Mouse (Mus musculus) limb, embryonic 10.5 days (tissue): ENCODE measurements around the gene Aldh3a1. TPM values are rescaled to one million over a fixed set of nuclear protein-coding genes. Genes with fewer than 3 reads are reported as not detected.
"Not testable (repeated sequence)": the region's sequence is repeated elsewhere in the genome, so short reads cannot be mapped to it uniquely, and the experiment has no call there.

Experiments
- DNase-seq: peaks from one replicate; pipeline ENCODE4 v3.0.0-alpha.2; 2017; ENCODE audit warnings: low spot score
- H3K27ac ChIP-seq: fragments of 300-500 bp; sonication (generic); 2 replicates; pipeline ENCODE4 v1.5.1; 2016; ENCODE audit warnings: mild to moderate bottlenecking
- H3K27me3 ChIP-seq: fragments of 300-500 bp; sonication (generic); 2 replicates; pipeline ENCODE4 v1.6.1; 2016; ENCODE audit warnings: low read depth, mild to moderate bottlenecking; ENCODE audit not compliant: poor library complexity, severe bottlenecking
- H3K36me3 ChIP-seq: fragments of 300-500 bp; sonication (generic); 2 replicates; pipeline ENCODE4 v1.6.1; 2016; ENCODE audit warnings: mild to moderate bottlenecking, moderate library complexity
- H3K4me1 ChIP-seq: fragments of 300-500 bp; sonication (generic); 2 replicates; pipeline ENCODE4 v1.6.1; 2016
- H3K4me3 ChIP-seq: fragments of 300-500 bp; sonication (generic); 2 replicates; pipeline ENCODE4 v1.5.1; 2016; ENCODE audit warnings: mild to moderate bottlenecking, moderate library complexity
- H3K9me3 ChIP-seq: fragments of 300-500 bp; sonication (generic); replicated peaks from 2 replicates; pipeline ENCODE4 v1.6.1; 2016; ENCODE audit warnings: mild to moderate bottlenecking
- WGBS: fragments of 180-500 bp; shearing (Covaris S2); methylation state at CpG from one replicate; pipeline ENCODE4 v1.1.7; 2016; 5-methylcytosine and 5-hydroxymethylcytosine counted together
- polyA plus RNA-seq: library from polyadenylated mRNA; unstranded; fragments of >200 nt; fragmentation: Nextera tagmentation; extraction: Ambion mirVana; gene quantifications from 2 replicates; pipeline ENCODE4 v1.2.1, GENCODE M21; 2016

The Aldh3a1 gene
- not detected in 2 replicates for polyA plus RNA-seq

GRCm38 (mm10) chr11:61207487-61208246, at the start of gene Aldh3a1:
Gene Aldh3a1 (plus strand): TSS chr11:61207537.
- no peak for DNase-seq
- peak within 1 kb of the TSS; percentile 59 for H3K27ac ChIP-seq
- 81% methylated on average over 10 of the region's 10 CpGs for WGBS

DNA sequence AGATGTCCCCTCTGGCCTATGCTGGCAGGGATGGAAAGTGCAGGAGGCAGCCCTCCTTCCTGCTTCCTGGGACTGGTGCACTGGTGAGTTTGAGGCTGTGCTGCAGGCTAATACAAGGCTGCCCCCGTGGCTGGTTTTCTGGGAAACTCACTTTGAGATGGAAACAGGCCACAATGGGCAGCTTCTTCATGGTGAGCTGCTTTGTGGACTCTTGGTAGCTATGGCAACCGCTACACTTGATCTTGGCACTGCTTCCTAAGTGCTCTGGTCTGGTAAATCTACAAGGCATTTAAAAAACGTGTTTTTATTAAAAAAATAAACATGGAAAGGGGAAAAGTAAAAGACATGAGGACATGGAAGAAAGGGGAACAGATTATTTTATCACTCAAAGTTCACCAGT, 49.2 kb upstream of the Aldh3a1 start:
- no peak for DNase-seq
- Histone ChIP-seq H3K4me1 (no peaks in the 10 kb centered on the region), H3K9me3 (no peaks in the 10 kb centered on the region), H3K27ac (no peak overlapping the region), H3K36me3 (peaks cover 100% of the 10 kb centered on the region), H3K27me3 (no peaks in the 10 kb centered on the region), H3K4me3 (no peak overlapping the region)
- WGBS: 87% methylated on average over 3 of the region's 3 CpGs

More at GRCm38 (mm10) chr11:61207487-61208246, at the start of gene Aldh3a1:
- Histone ChIP-seq H3K4me1 (peaks cover 15% of the 10 kb centered on the region), H3K4me3 (no peak within 1 kb of the TSS), H3K36me3 (no peaks in the 10 kb centered on the region), H3K27me3 (peaks cover 41% of the 10 kb centered on the region), H3K9me3 (no peaks in the 10 kb centered on the region)

DNA sequence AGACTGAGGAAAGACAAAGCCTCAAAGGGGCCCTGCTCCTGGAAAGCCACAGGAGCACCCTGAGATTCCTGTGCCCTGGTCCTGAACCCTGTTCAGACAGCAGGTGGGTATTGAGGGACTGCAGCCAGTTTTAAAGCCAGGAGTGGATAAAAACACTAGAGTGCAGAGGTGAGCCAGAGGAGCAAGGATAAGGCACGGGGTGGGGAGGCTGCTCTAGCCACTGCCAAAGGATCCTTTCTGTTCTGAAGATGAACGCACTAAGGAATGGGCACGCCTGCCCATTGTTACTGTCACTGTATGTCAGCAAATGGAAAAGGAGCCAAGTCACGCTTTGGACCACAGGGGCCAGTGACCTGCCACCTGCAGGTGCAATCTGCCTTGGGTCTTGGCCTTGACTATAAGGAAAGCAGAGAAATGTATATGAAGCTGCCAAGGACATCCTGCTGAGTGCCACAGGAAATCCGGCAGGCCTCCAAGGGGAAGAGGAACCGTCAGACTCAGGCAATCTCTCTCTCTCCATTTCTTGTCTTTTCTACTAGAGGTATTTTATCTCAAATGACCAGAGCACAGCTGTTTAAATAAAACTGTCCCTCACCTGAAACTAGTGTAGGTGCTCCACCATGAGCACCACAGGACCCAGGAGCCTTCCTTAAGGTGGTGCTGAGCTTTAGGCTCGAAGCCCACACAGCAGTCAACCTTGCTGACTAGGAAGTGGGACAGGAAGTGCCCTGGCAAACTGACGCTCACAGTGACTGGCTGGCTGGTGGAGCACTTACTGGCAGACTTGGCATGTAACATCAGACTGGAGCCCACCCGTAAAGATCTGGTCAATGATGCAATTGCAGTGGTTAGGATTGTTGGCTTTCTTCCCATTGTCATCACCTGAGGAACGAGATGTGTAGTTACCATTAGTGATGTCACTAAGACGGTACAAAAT, 47.3 kb upstream of the Aldh3a1 start:
- Histone ChIP-seq H3K4me3 (no peak overlapping the region), H3K9me3 (no peaks in the 10 kb centered on the region), H3K4me1 (no peaks in the 10 kb centered on the region), H3K27me3 (no peaks in the 10 kb centered on the region), H3K36me3 (peaks cover 100% of the 10 kb centered on the region), H3K27ac (no peak overlapping the region)
- DNase-seq: no peak
- WGBS: 91% methylated on average over 11 of the region's 11 CpGs

DNA sequence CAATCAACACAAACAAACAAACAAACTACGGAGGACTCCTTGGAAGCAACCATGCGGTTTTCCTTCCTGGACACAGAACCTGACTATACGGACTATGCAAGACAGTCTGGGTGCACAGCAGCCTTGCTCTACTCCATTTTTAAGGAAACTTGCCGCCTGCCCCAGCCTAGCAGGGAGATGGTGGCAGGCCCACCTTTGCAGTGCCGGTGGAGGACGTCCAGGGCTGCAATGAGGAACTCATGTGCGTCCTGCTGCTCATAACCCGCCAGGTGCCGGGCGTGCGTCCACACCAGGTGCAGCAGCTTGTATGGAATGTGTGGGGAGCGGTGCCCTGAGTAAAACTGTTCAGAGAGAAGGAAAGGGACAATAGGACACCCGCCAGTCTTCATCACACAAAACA, 46.2 kb upstream of the Aldh3a1 start:
- Histone ChIP-seq H3K4me3 (no peak overlapping the region), H3K9me3 (no peaks in the 10 kb centered on the region), H3K27ac (no peak overlapping the region), H3K27me3 (no peaks in the 10 kb centered on the region), H3K4me1 (no peaks in the 10 kb centered on the region), H3K36me3 (peaks cover 100% of the 10 kb centered on the region)
- DNase-seq: no peak
- WGBS: 95% methylated on average over 13 of the region's 13 CpGs

DNA sequence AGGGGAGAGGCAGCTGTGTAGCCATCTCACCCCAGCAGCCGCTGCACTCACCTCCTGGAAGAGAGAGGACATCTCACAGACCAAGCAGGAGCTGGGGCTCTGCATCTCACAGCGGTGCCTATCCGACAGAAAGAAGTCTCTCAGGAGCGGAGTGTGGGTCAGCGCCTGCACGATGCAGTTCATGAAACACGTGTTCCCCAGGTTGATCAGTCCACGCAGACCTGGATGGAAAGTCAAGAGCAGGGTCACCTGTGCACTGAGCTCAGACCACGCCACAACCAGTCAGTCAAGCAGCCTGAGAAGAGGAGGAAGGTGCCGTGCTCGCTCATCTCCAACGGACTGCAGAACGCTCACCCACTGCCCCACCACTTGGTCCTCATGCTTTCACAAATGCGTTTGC, 44.6 kb upstream of the Aldh3a1 start:
- no peaks in the 10 kb centered on the region for H3K4me1 ChIP-seq
- no peak for DNase-seq
- H3K36me3 ChIP-seq: peaks cover 100% of the 10 kb centered on the region
- 94% methylated on average over 14 of the region's 14 CpGs for WGBS
- no peaks in the 10 kb centered on the region for H3K27me3 ChIP-seq
- no peaks in the 10 kb centered on the region for H3K9me3 ChIP-seq
- no peak overlapping the region for H3K4me3 ChIP-seq
- H3K27ac ChIP-seq: no peak overlapping the region

GRCm38 (mm10) chr11:61163341-61163740, 44.0 kb upstream of the Aldh3a1 start:
- no peaks in the 10 kb centered on the region for H3K4me1 ChIP-seq
- H3K9me3 ChIP-seq: no peaks in the 10 kb centered on the region
- WGBS: 95% methylated on average over 3 of the region's 3 CpGs
- H3K4me3 ChIP-seq: no peak overlapping the region
- H3K27ac ChIP-seq: no peak overlapping the region
- peaks cover 100% of the 10 kb centered on the region for H3K36me3 ChIP-seq
- no peak for DNase-seq
- no peaks in the 10 kb centered on the region for H3K27me3 ChIP-seq

GRCm38 (mm10) chr11:61164366-61164765, 43.0 kb upstream of the Aldh3a1 start:
- no peaks in the 10 kb centered on the region for H3K9me3 ChIP-seq
- H3K4me1 ChIP-seq: no peaks in the 10 kb centered on the region
- peaks cover 91% of the 10 kb centered on the region for H3K36me3 ChIP-seq
- no peak overlapping the region for H3K27ac ChIP-seq
- no peak overlapping the region for H3K4me3 ChIP-seq
- WGBS: 93% methylated on average over 6 of the region's 6 CpGs
- DNase-seq: no peak
- no peaks in the 10 kb centered on the region for H3K27me3 ChIP-seq

- Histone ChIP-seq H3K27ac (no peak overlapping the region), H3K4me1 (no peaks in the 10 kb centered on the region), H3K4me3 (no peak overlapping the region), H3K9me3 (no peaks in the 10 kb centered on the region), H3K36me3 (peaks cover 85% of the 10 kb centered on the region), H3K27me3 (no peaks in the 10 kb centered on the region)
- DNase-seq: no peak
- WGBS: 95% methylated on average over 10 of the region's 10 CpGs
These were observed 42.5 kb upstream of the Aldh3a1 start for GRCm38 (mm10) chr11:61164881-61165280.

DNA sequence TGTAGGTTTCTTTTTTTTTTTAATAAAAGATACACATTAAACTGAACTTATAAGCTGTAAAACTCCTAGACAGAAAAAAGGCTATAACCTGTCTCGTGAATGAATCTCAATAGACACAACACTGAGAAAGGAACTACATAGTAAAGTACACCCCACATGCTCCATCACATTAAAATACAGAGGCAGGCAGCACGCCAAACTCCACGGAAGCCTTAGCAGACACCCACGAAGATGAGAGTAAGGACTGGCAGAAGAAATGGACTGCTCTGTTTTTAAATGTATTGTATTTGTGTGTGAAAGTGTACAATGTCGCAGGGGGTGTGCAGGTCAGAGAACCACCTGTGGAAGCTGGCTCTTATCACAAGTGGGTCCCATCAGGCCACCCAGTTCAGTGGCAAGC, 37.2 kb upstream of the Aldh3a1 start:
- Histone ChIP-seq H3K27me3 (no peaks in the 10 kb centered on the region), H3K36me3 (peaks cover 48% of the 10 kb centered on the region), H3K4me1 (peaks cover 15% of the 10 kb centered on the region; the same call in 1 of the 2 replicates), H3K4me3 (no peak overlapping the region), H3K27ac (no peak overlapping the region), H3K9me3 (no peaks in the 10 kb centered on the region)
- 93% methylated on average over 5 of the region's 5 CpGs for WGBS
- no peak for DNase-seq

DNA sequence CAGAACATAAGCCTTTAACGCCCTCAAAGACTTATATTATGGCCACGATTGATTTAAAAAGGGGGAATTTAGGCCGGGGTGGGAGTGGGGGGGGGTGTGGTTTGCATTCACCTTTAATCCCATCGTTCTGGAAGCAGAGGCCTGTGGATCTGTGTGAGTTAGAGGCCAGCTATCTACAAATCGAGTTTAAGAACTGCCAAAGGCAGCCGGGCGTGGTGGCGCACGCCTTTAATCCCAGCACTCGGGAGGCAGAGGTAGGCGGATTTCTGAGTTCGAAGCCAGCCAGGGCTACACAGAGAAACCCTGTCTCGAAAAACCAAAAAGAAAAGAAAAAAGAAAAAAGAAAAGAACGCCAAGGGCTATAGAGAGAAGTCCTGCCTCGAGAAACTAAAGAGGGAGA, 33.9 kb upstream of the Aldh3a1 start:
- H3K4me1 ChIP-seq: peaks cover 21% of the 10 kb centered on the region
- 47% methylated on average over 15 of the region's 15 CpGs for WGBS
- not testable (repeated sequence) for DNase-seq, H3K27ac ChIP-seq, H3K27me3 ChIP-seq, H3K9me3 ChIP-seq
- peak overlapping the region; percentile 78 for H3K4me3 ChIP-seq
- H3K36me3 ChIP-seq: peaks cover 16% of the 10 kb centered on the region

DNA sequence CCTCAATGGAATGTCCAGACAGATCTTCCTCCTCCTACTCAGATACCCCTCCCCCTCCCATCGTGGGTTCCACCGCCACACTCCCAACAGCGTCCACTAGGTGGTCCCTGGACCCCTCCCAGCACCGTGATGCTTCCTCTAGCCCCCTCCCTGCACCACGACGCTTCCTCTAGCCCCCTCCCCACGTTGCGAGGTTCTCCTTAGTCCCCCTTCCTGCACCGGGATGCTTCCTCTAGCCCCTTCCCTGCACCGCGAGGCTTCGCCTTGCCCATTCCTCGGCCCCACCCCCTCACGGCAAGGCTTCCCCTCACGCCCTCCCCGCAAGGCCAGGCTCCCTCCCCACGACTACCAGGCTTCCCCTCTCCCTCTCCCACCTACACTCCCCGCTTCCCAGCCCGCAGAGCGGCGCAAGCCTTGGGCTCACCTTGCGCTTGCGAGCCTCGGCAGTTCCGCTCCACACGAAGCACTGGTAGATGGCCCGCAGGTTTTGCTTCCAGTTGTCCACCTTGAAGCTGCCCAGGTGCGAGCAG, 33.0 kb upstream of the Aldh3a1 start:
- Histone ChIP-seq H3K9me3 (no peaks in the 10 kb centered on the region), H3K4me1 (peaks cover 21% of the 10 kb centered on the region), H3K4me3 (peak overlapping the region; percentile 78), H3K36me3 (peaks cover 16% of the 10 kb centered on the region), H3K27ac (peak overlapping the region; percentile 98), H3K27me3 (no peaks in the 10 kb centered on the region; the same call in 1 of the 2 replicates)
- under 1% methylated on average over 28 of the region's 28 CpGs for WGBS
- DNase-seq: peak; percentile 85

DNA sequence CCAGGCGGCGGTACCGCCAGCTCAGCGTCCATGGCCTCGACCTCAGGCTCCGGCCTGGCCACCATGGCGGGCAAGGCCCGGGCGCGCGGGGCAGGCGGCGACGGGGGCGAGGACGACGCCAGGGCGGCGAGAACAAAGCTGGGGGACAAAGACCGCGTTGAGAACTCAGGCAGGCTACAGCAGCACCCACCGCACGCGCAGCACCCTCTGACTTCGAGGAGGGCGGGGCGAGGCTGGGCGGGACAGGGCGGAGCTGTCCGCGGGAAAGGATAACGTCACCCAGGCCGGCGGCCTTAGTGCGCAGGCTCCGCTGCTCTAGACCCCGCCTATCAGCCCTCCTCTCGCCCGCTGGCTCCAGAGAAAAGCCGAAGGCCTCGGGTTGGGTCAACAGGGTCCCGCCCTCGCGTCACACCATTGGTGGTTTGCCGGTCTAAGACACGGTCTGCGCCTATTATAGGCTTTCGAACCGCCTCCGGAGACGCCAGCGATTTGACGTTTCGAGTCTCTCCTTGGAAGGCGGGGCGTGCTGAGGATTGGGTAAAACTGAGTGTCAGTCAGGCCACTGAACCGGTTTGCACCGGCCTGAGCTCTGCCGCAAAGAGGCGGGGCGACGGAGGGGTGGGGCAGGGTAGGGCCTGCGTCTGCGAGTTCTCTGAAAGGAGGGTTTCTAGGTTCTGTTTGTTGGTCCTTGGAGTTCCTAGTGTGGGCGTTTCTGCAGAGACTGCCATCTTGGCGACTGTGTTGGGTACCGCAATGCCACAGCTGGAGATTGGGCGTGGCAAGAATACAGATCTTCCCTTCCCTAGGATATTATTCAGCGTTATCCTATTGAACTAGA, 32.3 kb upstream of the Aldh3a1 start, which contains the start of gene Usp22:
Gene Usp22 (minus strand): TSS at position 235 of the 838 bp plus-strand sequence.
- WGBS: under 1% methylated on average over 69 of the region's 69 CpGs
- no peaks in the 10 kb centered on the region for H3K9me3 ChIP-seq
- H3K27me3 ChIP-seq: no peaks in the 10 kb centered on the region; the same call in 1 of the 2 replicates
- H3K4me3 ChIP-seq: peak within 1 kb of the TSS; percentile 78
- DNase-seq: peak; percentile 97
- H3K27ac ChIP-seq: peak within 1 kb of the TSS; percentile 98
- peaks cover 21% of the 10 kb centered on the region for H3K4me1 ChIP-seq
- peaks cover 16% of the 10 kb centered on the region for H3K36me3 ChIP-seq
